Mouse (Mus musculus) heart, postnatal 0 days (tissue): ENCODE results near the gene Heg1.

ENCODE experiments used
- CTCF ChIP-seq: IDR thresholded peaks from 2 replicates; pipeline ENCODE4 v1.5.1; 2016; ENCODE audit warnings: antibody characterized with exemption, control low read depth, low read depth
- EP300 ChIP-seq: IDR thresholded peaks from 2 replicates; pipeline ENCODE4 v1.6.1; 2016; ENCODE audit warnings: antibody characterized with exemption, low read depth

- TF ChIP-seq CTCF (no peak), EP300 (no peak)
These were observed 8.4 kb upstream of the Heg1 start for GRCm38 (mm10) chr16:33675848-33676184.
